Mouse (Mus musculus) thymus, postnatal 14 days (tissue): ENCODE results near the gene Trak2.
A peak's percentile ranks its signal among the peaks of the same experiment; 100 is the strongest.
"Not testable (repeated sequence)": the region's sequence is repeated elsewhere in the genome, so short reads cannot be mapped to it uniquely, and the experiment has no call there.

Experiments used
- DNase-seq: peaks from one replicate; pipeline ENCODE4 v3.0.0; 2021

Trak2 gene

DNA sequence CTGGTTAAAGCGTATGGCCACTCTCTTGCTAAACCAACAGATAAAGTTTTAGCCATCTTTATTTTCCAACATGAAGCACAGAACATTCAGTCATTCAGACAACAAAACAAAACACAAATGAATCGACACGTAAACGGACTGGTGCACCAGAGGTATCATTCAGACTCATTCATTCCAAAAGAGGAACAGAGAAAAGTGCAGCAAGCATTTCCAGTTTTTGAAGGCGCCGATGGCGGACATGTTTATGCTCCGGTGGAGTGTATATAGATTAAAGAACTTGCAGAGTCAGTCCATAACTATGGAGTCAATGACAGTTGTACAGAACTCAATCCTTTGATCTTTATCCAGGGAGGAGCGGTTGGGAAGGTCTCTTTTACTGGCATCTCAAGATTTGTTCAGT, 90.0 kb downstream of the Trak2 start:
- DNase-seq = not testable (repeated sequence)

GRCm38 (mm10) chr1:58879291-58879690, 93.9 kb downstream of the Trak2 start:
- DNase-seq = not testable (repeated sequence)

GRCm38 (mm10) chr1:58876500-58876899, 96.7 kb downstream of the Trak2 start:
- not testable (repeated sequence) for DNase-seq

DNA sequence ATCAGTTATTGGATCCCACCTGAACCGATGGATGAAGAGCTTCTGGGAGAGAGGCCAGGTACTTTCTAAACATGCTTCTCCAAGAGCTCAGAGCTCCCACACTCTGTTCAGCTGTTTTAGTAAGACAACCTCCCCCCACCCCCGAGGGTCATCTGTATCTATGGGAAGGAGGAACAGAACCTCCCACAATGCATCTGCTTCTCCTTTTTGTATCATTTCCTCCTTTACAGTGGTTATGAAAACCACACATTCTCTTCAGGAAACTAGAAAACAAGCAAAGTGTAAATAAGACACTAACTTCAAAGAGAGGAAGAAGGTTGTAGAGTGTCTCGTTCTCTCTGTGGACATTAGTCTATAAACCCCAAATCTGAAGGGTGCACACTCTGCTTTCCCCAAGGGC, 112.6 kb downstream of the Trak2 start:
- DNase-seq = not testable (repeated sequence)

DNA sequence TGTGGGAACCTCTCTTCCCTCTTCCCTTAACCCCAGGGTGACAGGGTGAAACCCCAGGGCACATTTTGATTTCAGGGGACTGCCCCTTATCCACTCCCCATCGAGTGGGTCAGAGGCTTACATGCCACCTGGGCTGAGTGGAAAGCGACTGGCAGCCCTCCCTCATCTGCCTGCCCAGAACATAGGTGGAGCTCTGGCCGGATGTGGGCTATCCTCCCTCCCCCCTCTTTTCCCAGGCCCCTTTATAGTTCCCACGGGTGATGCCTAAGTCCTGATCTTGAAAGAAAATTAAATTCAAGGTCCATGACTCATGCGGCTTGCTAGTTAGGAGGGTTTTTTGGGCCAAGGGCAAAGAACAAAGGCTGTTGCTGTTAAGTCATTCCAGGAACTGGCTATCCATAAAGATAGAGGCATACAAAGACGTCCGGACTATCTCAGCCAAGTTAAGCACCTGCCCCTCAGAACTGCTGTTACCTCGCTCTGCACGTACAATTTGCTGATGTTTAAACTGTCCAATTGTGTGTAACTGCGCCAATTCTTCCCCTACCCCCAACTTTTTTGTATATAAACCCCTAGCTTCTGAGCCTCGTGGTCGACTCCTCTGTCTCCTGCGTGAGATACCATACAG, 113.4 kb downstream of the Trak2 start:
- DNase-seq = peak; percentile 53

DNA sequence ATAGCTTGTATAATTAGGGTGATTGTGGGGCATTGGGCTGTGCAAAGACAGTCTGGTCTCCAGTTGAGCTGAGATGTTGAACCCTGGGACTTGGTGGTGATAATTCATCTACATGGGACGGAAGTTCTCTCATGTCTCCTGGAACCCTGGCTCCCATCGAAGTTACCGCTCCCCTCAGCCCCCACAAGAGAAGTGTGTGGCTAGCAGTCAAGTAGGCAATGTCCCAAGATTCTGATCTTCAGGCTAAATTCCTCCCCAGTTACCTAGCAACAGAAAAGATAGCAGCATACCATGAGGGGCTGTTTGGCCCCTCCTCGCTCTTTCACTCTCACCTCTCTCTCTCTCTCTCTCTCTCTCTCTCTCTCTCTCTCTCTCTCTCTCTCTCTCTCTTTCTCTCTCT, 114.1 kb downstream of the Trak2 start:
- not testable (repeated sequence) for DNase-seq

DNA sequence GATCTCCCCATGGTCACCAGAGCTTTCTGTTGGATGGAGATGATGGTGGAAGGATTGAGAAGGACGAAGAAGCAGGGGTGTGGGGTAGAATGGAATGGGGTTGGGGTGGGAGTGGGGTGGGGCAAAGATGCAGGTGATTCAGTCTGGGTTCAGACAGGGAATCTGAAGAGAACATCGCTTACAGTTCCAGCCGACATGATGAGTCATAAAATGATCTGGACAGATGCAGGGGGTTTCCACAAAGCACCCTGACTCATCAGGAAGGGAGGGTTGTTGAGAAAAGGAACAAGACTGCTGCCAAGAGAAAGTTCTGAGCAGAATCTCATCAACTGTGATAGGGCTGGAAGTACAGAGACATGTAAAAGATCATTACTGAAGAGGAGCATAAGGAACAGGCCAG, 116.4 kb downstream of the Trak2 start:
- DNase-seq = not testable (repeated sequence)
